ENCODE assay signal across 15 mouse cellular contexts in the genomic region with DNA sequence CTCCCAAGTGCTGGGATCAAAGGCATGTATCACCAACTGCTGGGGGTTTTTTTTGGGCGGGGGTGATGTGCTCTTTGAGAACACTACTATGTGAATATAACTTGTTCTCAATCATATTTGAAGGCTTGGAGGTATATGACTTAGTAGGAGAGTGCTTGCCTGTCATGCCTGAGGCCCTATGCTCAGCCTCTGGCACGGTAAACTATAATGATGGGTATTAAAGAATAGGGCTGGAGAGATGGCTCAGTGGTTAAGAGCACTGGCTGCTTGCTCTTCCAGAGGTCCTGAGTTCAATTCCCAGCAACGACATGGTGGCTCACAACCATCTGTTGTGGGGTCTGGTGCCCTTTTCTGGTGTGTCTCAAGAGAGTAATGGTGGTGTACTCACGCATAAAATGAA. TPM values are rescaled to one million over a fixed set of nuclear protein-coding genes. Genes with fewer than 3 reads are reported as not detected.
"Had no signal": no experiment of that assay in that cellular context is flagged by ENCODE, and none has a peak within 500 bp of the region (broad histone marks: within the 10 kb centered on the region; RNA-seq: fewer than 3 reads in every experiment).

No protein-coding gene starts in this region.

- H3K9ac ChIP-seq: neural tube, embryonic 15.5 days had no signal

- H3K27ac ChIP-seq: left cerebral cortex, adult 2 months; limb, embryonic 10.5 days; midbrain, embryonic 10.5 days; neural tube, embryonic 15.5 days had no signal

- H3K9me3 ChIP-seq: limb, embryonic 10.5 days; midbrain, embryonic 10.5 days; neural tube, embryonic 15.5 days had no signal

- H3K4me2 ChIP-seq: neural tube, embryonic 15.5 days had no signal

- H3K27me3 ChIP-seq: neural tube, embryonic 15.5 days had no signal

- H3K4me3 ChIP-seq: left cerebral cortex, adult 2 months; limb, embryonic 10.5 days; midbrain, embryonic 10.5 days; myocyte; neural tube, embryonic 15.5 days had no signal

- H3K36me3 ChIP-seq: midbrain, embryonic 10.5 days; neural tube, embryonic 15.5 days had no signal

- ATAC-seq: lung, postnatal 0 days had no signal

- DNase-seq: kidney, adult 2 months; kidney, postnatal 25 days; lung, adult 2 months; lung, postnatal 36 days; midbrain, embryonic 14.5 days; right cerebral cortex, adult 18-20 months; right cerebral cortex, postnatal 25 days; thymus, postnatal 36 days had no signal

RNA-seq across cellular contexts. Expression of gene Ppp1r36, which starts 42.4 kb away (rescaled TPM):
- polyA plus RNA-seq: myocyte; small intestine, adult 2 months had no signal
